Mouse (Mus musculus) liver (tissue): ENCODE measurements around the gene Adi1.

Experiments used
- DNase-seq: peaks from one replicate; pipeline ENCODE4 v3.0.0-alpha.2; 2020; ENCODE audit warnings: mixed read lengths

Adi1 gene

GRCm38 (mm10) chr12:28694776-28695175 lies 19.7 kb downstream of the Adi1 start:
- DNase-seq, result no peak

- no peak for DNase-seq
Measured at GRCm38 (mm10) chr12:28697821-28698595, 23.0 kb downstream of the Adi1 start.

GRCm38 (mm10) chr12:28699086-28699485 lies 24.1 kb downstream of the Adi1 start:
- peak; percentile 21 for DNase-seq

DNA sequence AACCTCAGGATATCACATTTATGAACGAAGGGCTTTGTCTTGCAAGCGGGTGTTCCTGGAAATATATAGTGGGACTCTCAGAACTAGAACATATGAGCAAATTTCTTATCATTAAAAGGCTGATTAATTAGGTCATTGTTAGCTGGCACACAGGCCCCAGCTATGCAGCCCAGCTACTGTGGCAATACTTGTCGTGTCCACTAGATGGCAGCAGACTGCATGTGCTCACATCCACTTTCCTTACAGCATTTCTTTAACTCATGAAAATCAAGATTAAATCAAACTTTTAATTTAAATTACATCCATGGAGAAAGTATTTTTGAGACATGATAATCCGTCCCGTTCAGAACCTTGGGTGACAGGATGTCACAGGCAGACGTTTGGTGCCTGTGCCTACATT lies 24.6 kb downstream of the Adi1 start:
- peak; percentile 73 for DNase-seq

DNA sequence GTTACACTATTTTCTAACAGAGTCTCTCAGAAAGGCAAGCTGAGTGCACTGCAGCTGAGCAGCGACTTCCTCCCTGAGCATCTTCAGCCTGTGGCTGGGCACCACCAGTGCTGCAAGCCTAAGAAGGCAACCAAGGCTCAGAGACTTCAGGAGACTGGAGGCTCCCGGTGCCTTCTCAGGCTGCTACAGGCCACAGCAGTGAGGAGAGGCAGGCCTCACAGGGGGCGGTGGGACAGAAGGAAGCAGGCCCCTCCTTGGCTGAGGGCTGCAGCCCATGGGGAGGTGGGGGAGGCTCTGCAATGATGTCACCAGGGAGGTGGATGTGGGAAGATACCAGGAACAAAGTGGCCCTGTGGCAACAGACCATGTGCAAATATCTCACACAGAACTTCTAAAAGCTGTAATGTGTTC lies 25.1 kb downstream of the Adi1 start:
- DNase-seq, result no peak

DNA sequence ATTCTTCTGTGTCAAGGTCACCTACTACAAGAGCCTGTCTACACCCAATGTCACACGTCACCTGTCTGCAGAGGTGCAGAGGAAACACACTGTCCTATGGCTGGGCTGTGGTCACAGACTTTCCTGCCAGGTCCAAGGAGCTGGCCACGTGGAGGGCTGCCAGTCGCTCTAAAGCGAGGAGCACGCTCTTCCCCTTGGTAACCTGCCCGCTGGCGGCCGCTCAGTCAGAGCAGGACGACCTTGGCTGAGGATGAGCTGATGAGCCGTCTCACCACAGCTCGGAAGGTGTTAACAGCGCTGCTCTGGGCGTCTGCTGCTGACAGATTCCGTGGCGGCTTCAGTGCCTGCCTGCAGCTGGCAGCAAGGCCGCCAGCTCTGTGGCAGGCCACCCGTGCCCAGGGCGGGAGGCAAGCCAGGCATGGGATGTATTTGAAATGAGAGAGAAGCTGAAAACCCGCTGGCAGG lies 25.6 kb downstream of the Adi1 start:
- DNase-seq, result no peak

- no peak for DNase-seq
Measured at GRCm38 (mm10) chr12:28701302-28701701, 26.3 kb downstream of the Adi1 start.

DNA sequence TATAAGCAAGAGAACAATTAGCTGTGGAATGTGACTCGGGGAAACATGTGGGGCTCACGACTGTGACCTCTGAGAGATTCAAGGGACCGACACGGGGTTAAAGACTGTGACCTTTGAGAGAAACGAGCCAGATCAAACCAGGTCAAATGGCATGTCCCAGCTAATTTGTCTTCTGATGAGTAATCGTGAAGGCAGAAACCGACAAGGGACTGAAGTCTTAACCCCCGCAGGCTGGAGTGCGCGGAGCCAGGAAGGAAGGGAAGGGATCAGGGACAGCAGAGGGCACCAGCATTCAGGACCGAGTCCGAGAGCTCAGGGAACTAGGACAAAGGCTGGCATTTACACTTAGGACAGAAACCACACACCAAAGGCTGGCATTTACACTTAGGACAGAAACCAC lies 29.4 kb downstream of the Adi1 start:
- no peak for DNase-seq

- no peak for DNase-seq
Measured at GRCm38 (mm10) chr12:28705204-28705603, 30.2 kb downstream of the Adi1 start.

DNA sequence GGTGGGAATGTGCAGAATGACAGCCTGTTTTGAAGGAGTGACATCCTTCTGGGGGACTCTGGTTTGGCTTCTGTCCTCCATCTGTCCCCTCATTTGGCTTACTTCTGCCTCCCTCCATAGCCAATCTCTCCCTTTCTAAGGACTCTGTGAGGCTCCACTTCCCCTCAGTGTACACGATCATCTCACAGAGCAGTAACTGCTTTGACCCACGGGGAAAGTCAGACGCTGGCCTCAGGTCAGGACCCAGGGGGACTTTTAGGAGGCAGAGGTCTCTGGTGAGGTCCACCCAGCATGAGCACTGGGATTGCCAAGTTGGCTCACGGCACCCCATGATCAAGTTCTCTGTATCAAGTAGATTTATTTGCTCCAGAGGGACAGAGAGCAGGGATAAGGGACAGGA lies 33.1 kb downstream of the Adi1 start:
- DNase-seq, result no peak

DNA sequence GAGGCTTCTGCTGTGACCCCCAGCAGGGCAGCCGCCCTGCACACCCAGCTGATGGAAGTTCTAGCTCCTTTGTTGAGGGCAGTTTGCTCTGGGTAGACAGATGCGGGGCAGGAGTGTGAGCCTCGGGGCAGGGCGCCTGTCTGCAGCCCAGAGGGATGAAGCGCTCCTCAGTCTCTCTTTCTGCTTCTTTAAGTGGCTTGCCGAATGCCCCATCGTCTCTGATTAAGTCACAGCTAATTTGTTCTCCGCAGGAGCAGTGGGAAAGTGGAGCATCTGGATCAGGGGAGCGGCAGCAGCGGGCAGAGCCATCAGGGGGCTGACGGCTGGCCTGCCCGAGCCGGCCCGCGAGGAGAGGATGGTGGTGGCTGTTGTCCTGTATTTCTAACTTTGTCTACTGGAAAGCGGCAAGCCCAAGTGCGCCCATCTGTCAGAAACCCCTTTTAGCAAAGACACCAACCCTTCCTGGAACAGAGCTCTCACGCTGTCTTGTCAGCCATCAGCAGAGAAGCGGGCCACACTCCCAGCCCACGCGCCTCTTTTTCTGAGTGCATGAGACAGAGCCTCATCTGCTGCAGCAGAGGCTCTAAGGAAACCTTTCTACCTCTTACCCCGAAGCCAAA lies 35.6 kb downstream of the Adi1 start:
- no peak for DNase-seq

- no peak for DNase-seq
Measured at GRCm38 (mm10) chr12:28714822-28715632, 40.0 kb downstream of the Adi1 start.

- DNase-seq, result no peak
Measured at GRCm38 (mm10) chr12:28717066-28717465, 42.0 kb downstream of the Adi1 start.

GRCm38 (mm10) chr12:28718106-28718505 lies 43.1 kb downstream of the Adi1 start:
- no peak for DNase-seq

- DNase-seq, result no peak
Measured at GRCm38 (mm10) chr12:28724366-28724765, 49.3 kb downstream of the Adi1 start.

GRCm38 (mm10) chr12:28726204-28726603 lies 51.2 kb downstream of the Adi1 start:
- no peak for DNase-seq

DNA sequence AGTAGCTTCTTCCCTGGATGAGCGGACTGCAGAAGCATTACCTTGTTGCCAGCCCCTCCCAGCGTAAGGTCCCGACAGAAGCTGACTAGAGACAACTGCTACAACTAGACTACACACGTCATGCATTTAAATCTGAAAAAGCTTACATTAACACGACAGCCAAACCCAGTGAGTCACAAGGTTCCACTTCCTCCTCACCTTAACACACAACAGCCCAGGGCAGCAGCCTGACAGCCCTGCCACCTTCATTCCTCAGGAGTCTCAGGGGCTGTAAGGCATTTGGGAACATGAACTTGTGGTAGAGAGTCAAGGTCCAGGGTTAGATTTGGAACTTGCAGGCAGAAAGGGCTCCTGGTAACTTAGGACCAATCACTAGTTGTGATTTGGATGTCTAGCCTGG lies 52.0 kb downstream of the Adi1 start:
- DNase-seq, result no peak
